Mouse (Mus musculus): ENCODE data around the gene Gpc2. TPM values are rescaled to one million over a fixed set of nuclear protein-coding genes. Genes with fewer than 3 reads are reported as not detected.

The Gpc2 gene
- total and polyA plus RNA-seq, 2 experiments from 2014 or later = 35.9 to 102 TPM

DNA sequence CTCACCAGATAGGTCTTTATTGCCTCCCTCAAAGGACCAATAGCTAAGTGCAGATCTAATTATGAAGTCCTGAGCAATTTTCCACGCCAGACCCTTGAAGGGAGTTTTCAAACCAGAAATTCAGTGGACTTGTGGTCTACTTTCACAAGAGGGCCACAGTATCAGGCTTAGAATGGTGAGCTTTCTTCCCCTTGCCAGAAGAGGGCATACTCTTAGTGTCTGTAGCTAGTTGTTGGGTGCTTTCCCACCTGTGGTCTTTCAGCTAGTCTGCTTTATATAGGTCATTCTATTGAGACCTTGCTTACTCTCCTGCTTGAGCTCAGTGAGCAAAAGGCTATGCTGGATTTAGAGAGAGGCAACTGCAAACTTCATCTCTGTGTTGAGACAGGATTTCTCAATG is 3.7 kb upstream of the Gpc2 start:
- no peaks in the 10 kb centered on the region for H3K9me3 ChIP-seq (ENCODE audit: low read length)
- no peak for TF ChIP-seq CTCF (IDR thresholded peaks at IDR 0.05; ENCODE audit: low read depth)
- no peak for DNase-seq (ENCODE audit: low spot score)
- H3K27me3 ChIP-seq (ENCODE audit: insufficient read depth, low read length) = no peaks in the 10 kb centered on the region
- no peak for ATAC-seq
- H3K4me2 ChIP-seq (ENCODE audit: low read depth, low read length) = no peak overlapping the region
- H3K4me3 ChIP-seq (ENCODE audit: low read length) = no peak overlapping the region
- no peaks in the 10 kb centered on the region for H3K36me3 ChIP-seq (ENCODE audit: insufficient read depth, low read length)
- H3K4me1 ChIP-seq (ENCODE audit: insufficient read depth, low read length) = no peaks in the 10 kb centered on the region; the same call in 1 of the 2 replicates
- H3K9ac ChIP-seq (replicated peaks; ENCODE audit: low read length) = no peak overlapping the region
- H3K27ac ChIP-seq = no peak overlapping the region
- 74% methylated on average over 1 of the region's 1 CpGs for WGBS

DNA sequence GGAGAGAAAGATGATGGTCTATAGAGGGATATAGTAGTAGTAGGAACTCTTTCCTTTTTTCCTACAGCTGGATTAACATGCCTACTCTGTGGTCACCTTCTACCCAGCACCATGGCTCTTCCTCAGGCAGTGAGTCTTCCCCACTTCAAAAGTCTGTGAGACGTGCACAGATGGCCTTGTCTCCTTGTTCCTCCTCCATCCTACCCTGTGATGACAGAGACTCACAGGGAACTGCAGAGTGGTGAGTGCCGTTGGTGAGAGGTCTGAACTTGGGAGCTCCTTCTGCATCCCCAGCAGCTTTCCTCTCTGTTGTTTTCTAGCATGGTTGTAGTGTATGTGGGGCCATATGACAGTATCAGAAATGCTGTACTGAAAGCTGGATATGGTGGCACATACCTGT is 2.0 kb upstream of the Gpc2 start:
- no peaks in the 10 kb centered on the region for H3K36me3 ChIP-seq (ENCODE audit: insufficient read depth, low read length)
- no peak overlapping the region for H3K9ac ChIP-seq (replicated peaks; ENCODE audit: low read length)
- H3K4me1 ChIP-seq (ENCODE audit: insufficient read depth, low read length) = no peaks in the 10 kb centered on the region; the same call in 1 of the 2 replicates
- H3K27ac ChIP-seq = no peak overlapping the region
- H3K4me2 ChIP-seq (ENCODE audit: low read depth, low read length) = no peak overlapping the region
- TF ChIP-seq CTCF (IDR thresholded peaks at IDR 0.05; ENCODE audit: low read depth) = no peak
- DNase-seq (ENCODE audit: low spot score) (no peak), ATAC-seq (no peak)
- WGBS = 86% methylated on average over 2 of the region's 2 CpGs
- no peak overlapping the region for H3K4me3 ChIP-seq (ENCODE audit: low read length)
- no peaks in the 10 kb centered on the region for H3K9me3 ChIP-seq (ENCODE audit: low read length)
- no peaks in the 10 kb centered on the region for H3K27me3 ChIP-seq (ENCODE audit: insufficient read depth, low read length)

DNA sequence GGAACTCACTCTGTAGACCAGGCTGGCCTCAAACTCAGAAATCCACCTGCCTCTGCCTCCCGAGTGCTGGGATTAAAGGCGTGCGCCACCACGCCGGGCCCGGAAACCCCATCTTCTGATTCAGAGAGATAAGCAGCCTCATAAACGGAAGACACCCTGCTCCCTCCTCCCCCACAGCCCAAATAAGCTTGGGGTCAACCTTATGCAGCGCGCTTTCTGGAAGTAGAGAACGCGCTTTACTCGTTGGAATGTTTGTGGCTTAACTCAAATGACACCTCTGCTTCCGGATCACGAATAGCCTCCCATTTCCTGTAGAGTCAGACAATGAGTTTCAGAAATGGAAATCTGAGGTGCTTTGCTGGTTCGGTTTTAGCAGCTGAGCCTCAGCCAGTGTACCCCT is 1.0 kb upstream of the Gpc2 start:
- no peak for TF ChIP-seq CTCF (IDR thresholded peaks at IDR 0.05; ENCODE audit: low read depth)
- no peaks in the 10 kb centered on the region for H3K36me3 ChIP-seq (ENCODE audit: insufficient read depth, low read length)
- H3K27me3 ChIP-seq (ENCODE audit: insufficient read depth, low read length) = no peaks in the 10 kb centered on the region
- H3K9ac ChIP-seq (replicated peaks; ENCODE audit: low read length) = no peak overlapping the region
- H3K4me2 ChIP-seq (ENCODE audit: low read depth, low read length) = peak overlapping the region; percentile 70; the same call in 1 of the 2 replicates
- WGBS = 92% methylated on average over 15 of the region's 15 CpGs
- H3K4me3 ChIP-seq (ENCODE audit: low read length) = peak overlapping the region; percentile 66; the same call in 1 of the 2 replicates
- no peaks in the 10 kb centered on the region; the same call in 1 of the 2 replicates for H3K4me1 ChIP-seq (ENCODE audit: insufficient read depth, low read length)
- ATAC-seq (no peak), DNase-seq (ENCODE audit: low spot score) (no peak)
- H3K9me3 ChIP-seq (ENCODE audit: low read length) = no peaks in the 10 kb centered on the region
- H3K27ac ChIP-seq = no peak overlapping the region

DNA sequence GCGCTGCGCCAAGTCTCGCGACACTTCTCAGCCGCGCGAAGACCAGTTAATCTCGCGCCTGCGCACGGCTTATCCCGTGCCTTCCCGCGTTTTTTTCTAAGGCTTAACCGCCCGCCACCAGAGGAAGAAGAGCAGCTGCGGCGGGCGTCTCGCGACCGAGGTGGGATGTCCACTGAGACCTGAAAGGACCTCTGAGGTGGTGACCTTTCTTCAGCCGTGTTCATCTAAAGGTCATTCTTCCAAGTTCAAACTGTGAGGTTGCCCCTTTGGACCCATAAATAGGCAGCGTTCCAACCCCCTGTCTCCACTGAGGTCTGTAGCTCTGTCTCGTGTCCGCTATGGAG is 592 bp upstream of the Gpc2 start:
- H3K36me3 ChIP-seq (ENCODE audit: insufficient read depth, low read length) = no peaks in the 10 kb centered on the region
- no peaks in the 10 kb centered on the region for H3K9me3 ChIP-seq (ENCODE audit: low read length)
- peak overlapping the region; percentile 70 for H3K4me2 ChIP-seq (ENCODE audit: low read depth, low read length)
- no peak overlapping the region for H3K27ac ChIP-seq
- H3K4me1 ChIP-seq (ENCODE audit: insufficient read depth, low read length) = no peaks in the 10 kb centered on the region; the same call in 1 of the 2 replicates
- no peak overlapping the region for H3K9ac ChIP-seq (replicated peaks; ENCODE audit: low read length)
- 24% methylated on average over 26 of the region's 26 CpGs for WGBS
- ATAC-seq = no peak
- peak overlapping the region; percentile 66 for H3K4me3 ChIP-seq (ENCODE audit: low read length)
- no peaks in the 10 kb centered on the region for H3K27me3 ChIP-seq (ENCODE audit: insufficient read depth, low read length)
- no peak for DNase-seq (ENCODE audit: low spot score)
- TF ChIP-seq CTCF (IDR thresholded peaks at IDR 0.05; ENCODE audit: low read depth) = no peak

DNA sequence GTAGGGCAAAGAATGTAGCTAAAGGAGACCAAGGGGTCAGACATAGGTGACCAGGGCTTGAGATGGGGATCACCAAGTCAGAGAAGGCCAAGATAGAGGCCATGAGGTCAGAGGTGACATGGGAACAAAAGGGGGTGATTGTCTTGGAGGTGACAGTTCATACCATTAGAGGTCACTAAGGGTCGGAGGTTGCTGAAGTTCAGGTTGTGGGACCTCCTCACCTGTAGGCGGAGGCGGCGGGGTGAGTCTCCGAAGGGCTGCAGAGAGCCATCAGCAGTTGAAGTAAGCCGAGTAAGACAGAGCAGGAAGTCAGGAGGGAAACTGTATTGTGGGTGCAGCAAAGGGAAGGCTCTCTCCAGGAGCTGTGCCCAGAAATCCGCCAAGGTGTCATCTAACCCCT is 1.8 kb downstream of the Gpc2 start:
- Histone ChIP-seq H3K4me2 (ENCODE audit: low read depth, low read length) (peak overlapping the region; percentile 70; the same call in 1 of the 2 replicates), H3K27me3 (ENCODE audit: insufficient read depth, low read length) (no peaks in the 10 kb centered on the region), H3K27ac (no peak overlapping the region), H3K9ac (replicated peaks; ENCODE audit: low read length) (no peak overlapping the region), H3K36me3 (ENCODE audit: insufficient read depth, low read length) (no peaks in the 10 kb centered on the region), H3K4me3 (ENCODE audit: low read length) (no peak overlapping the region), H3K4me1 (ENCODE audit: insufficient read depth, low read length) (no peaks in the 10 kb centered on the region; the same call in 1 of the 2 replicates), H3K9me3 (ENCODE audit: low read length) (no peaks in the 10 kb centered on the region)
- no peak for DNase-seq (ENCODE audit: low spot score)
- 86% methylated on average over 7 of the region's 7 CpGs for WGBS
- ATAC-seq = no peak
- TF ChIP-seq CTCF (IDR thresholded peaks at IDR 0.05; ENCODE audit: low read depth) = no peak

DNA sequence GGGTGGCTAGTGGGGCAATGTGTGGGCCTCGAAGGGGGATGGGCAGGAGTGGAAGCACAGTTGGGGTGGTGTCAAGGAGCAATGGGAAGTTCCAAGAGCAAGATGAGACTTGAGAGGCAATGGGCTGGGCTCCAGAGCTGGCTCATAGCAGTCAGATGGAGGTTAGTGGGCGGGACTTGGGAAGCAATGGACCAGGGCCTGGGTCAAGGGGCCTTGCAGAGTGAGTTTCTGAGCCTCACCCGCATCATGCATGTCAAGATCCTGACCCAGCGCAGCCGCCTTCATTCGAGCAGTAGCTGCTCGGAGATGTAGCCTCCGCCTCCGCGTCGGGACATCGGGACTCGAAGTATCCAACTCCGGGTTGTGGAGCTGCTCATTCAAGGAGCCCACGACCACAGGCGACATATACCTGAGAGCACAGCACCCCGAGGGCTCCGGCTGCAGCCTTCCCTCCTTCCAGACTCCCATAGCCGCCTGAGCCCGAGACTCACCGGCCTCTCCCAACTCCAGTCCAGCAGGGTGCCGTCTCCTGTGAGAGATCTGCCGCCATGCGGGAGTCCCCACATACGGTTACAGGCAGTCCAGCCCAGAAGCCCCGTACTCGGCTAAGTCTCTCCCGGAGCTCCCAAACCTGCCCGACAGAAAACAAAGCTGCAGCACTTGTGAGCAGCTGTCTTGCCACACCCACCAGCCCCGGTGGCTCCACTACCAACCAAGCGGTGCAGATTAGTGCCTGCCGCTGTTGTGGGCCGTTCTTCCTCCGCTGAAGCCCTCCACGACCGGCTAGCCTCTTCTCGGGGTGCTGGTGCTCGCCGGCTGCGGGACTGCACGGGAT is 4.4 kb downstream of the Gpc2 start:
- Histone ChIP-seq H3K27ac (no peak overlapping the region), H3K9me3 (ENCODE audit: low read length) (no peaks in the 10 kb centered on the region), H3K36me3 (ENCODE audit: insufficient read depth, low read length) (no peaks in the 10 kb centered on the region), H3K4me2 (ENCODE audit: low read depth, low read length) (peak overlapping the region; percentile 59), H3K4me3 (ENCODE audit: low read length) (peak overlapping the region; percentile 24), H3K4me1 (ENCODE audit: insufficient read depth, low read length) (peaks cover 7% of the 10 kb centered on the region), H3K9ac (replicated peaks; ENCODE audit: low read length) (peak overlapping the region; percentile 44), H3K27me3 (ENCODE audit: insufficient read depth, low read length) (no peaks in the 10 kb centered on the region)
- DNase-seq (ENCODE audit: low spot score) (peak; percentile 26), ATAC-seq (no peak)
- WGBS = 10% methylated on average over 41 of the region's 41 CpGs
- TF ChIP-seq CTCF (IDR thresholded peaks at IDR 0.05; ENCODE audit: low read depth) = no peak

DNA sequence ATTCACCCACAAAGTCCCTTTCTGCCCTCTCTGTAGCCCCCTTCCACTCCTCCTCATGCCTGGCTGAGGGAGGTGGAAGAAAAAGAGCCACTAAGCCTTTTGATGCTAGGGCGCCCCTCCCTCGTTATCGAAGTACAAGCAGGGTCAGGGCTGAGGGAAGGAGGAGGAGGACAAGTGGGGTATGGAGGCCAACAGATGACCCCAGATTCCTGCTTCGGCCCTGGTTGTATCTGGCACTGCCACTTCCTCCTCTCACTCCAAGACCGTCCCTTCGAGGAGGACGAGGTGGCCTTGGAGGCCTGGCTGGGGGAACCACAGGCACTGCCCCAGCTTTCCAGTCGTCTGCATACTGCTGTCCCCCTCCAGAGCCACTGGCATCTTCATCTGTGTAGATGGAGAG is 5.6 kb downstream of the Gpc2 start:
- Histone ChIP-seq H3K27ac (no peak overlapping the region), H3K4me3 (ENCODE audit: low read length) (no peak overlapping the region), H3K36me3 (ENCODE audit: insufficient read depth, low read length) (no peaks in the 10 kb centered on the region), H3K9ac (replicated peaks; ENCODE audit: low read length) (no peak overlapping the region), H3K27me3 (ENCODE audit: insufficient read depth, low read length) (no peaks in the 10 kb centered on the region), H3K4me2 (ENCODE audit: low read depth, low read length) (no peak overlapping the region), H3K4me1 (ENCODE audit: insufficient read depth, low read length) (peaks cover 7% of the 10 kb centered on the region), H3K9me3 (ENCODE audit: low read length) (no peaks in the 10 kb centered on the region)
- TF ChIP-seq CTCF (IDR thresholded peaks at IDR 0.05; ENCODE audit: low read depth) = no peak
- 53% methylated on average over 8 of the region's 8 CpGs for WGBS
- no peak for ATAC-seq
- DNase-seq (ENCODE audit: low spot score) = no peak
